Mouse (Mus musculus) myocyte (in vitro differentiated cells): ENCODE results near the gene Mgmt.

Experiments
- CEBPB ChIP-seq: IDR thresholded peaks from 2 replicates; pipeline ENCODE4 v1.6.1; 2011; ENCODE audit warnings: mild to moderate bottlenecking, moderate library complexity; ENCODE audit not compliant: poor library complexity, insufficient read depth, severe bottlenecking
- POLR2A ChIP-seq: IDR thresholded peaks from one replicate; pipeline ENCODE4 v1.6.1; 2011; ENCODE audit warnings: low read depth, mild to moderate bottlenecking, control low read depth, moderate library complexity; ENCODE audit not compliant: insufficient read length
- POLR2AphosphoS2 ChIP-seq: IDR thresholded peaks from one replicate; pipeline ENCODE4 v1.6.1; 2011; ENCODE audit warnings: low read depth, control low read depth; ENCODE audit not compliant: insufficient read length
- REST ChIP-seq: IDR thresholded peaks from one replicate; pipeline ENCODE4 v1.6.1; 2011; ENCODE audit warnings: mild to moderate bottlenecking, control low read depth, moderate library complexity; ENCODE audit not compliant: insufficient read depth, insufficient read length
- TCF12 ChIP-seq: IDR thresholded peaks from one replicate; pipeline ENCODE4 v1.6.1; 2011; ENCODE audit warnings: mild to moderate bottlenecking, control low read depth; ENCODE audit not compliant: poor library complexity, insufficient read depth, severe bottlenecking
- USF1 ChIP-seq: IDR thresholded peaks from one replicate; pipeline ENCODE4 v1.6.1; 2011; ENCODE audit warnings: low read depth, mild to moderate bottlenecking, control low read depth, moderate library complexity

GRCm38 (mm10) chr7:137013433-137013832 lies 119.0 kb downstream of the Mgmt start:
- TF ChIP-seq USF1 = no peak
- TF ChIP-seq REST = no peak
- TF ChIP-seq POLR2A = no peak
- no peak for TF ChIP-seq POLR2AphosphoS2
- no peak for TF ChIP-seq CEBPB
- no peak for TF ChIP-seq TCF12
